Mouse (Mus musculus) testis, adult 2 months (tissue): ENCODE data around the gene Rhot2.

Experiments used
- CTCF ChIP-seq: fragments of 200-500 bp; IDR thresholded peaks from 2 replicates; pipeline ENCODE4 v1.5.1; 2012; ENCODE audit warnings: low read depth, mild to moderate bottlenecking, inconsistent platforms, low read length, moderate library complexity; ENCODE audit not compliant: control insufficient read depth, insufficient read depth, insufficient replicate concordance
- POLR2A ChIP-seq: fragments of 200-500 bp; IDR thresholded peaks from 2 replicates; pipeline ENCODE4 v1.6.1; 2012; ENCODE audit warnings: low read depth, mild to moderate bottlenecking, inconsistent platforms, low read length, moderate library complexity; ENCODE audit not compliant: control insufficient read depth

- TF ChIP-seq CTCF (no peak), POLR2A (no peak)
Measured at GRCm38 (mm10) chr17:25877741-25878610, 33.3 kb upstream of the Rhot2 start.
